Comparison of ENCODE assay signal across 21 mouse cellular contexts in genomic region chr1:189575525-189576240, GRCm38 (mm10).
DNase-seq lines count a peak whose midpoint lies in the region; ATAC-seq lines count a peak whose summit lies in the region.
"Had no signal": no experiment of that assay in that cellular context is flagged by ENCODE, and none has a peak within 500 bp of the region (broad histone marks: within the 10 kb centered on the region; RNA-seq: fewer than 3 reads in every experiment).

No protein-coding gene starts in this region.

- no peaks in the 10 kb centered on the region; the same call in 1 of the 2 replicates for H3K4me1 ChIP-seq in heart, embryonic 11.5 days (ENCODE audit: control insufficient read depth, insufficient read depth, low read length)
- peaks cover 5% of the 10 kb centered on the region; the same call in 1 of the 2 replicates for H3K4me1 ChIP-seq in kidney, embryonic 16.5 days (ENCODE audit: insufficient read depth, low read length)
- 0 out of 2 replicates have a peak, but pooled peaks cover 7% of the 10 kb centered on the region for H3K4me1 ChIP-seq in heart, embryonic 13.5 days
- H3K4me1 ChIP-seq in hindbrain, embryonic 12.5 days = no peaks in the 10 kb centered on the region
- H3K4me1 ChIP-seq: liver, embryonic 13.5 days; megakaryocyte, embryonic 14.5 days; midbrain, embryonic 13.5 days had no signal

- DNase-seq in heart, adult 11 months = peak; percentile 95
- DNase-seq in kidney, adult 8-10 months = no peak
- peak; percentile 4 to 25 for DNase-seq in heart, postnatal 36 days
- no peak for DNase-seq in left cerebral cortex, adult 11 months (ENCODE audit: low spot score)
- DNase-seq: adrenal gland, postnatal 25 days; cerebellum, adult 8-10 months; liver, embryonic 13.5 days; right cerebral cortex, postnatal 25 days; thymus, postnatal 25 days had no signal

- no peaks in the 10 kb centered on the region for H3K27me3 ChIP-seq in heart, embryonic 11.5 days (ENCODE audit: control insufficient read depth, insufficient read depth, low read length)
- H3K27me3 ChIP-seq in kidney, embryonic 16.5 days (ENCODE audit: insufficient read depth, low read length) = no peaks in the 10 kb centered on the region
- H3K27me3 ChIP-seq in heart, embryonic 13.5 days (replicated peaks) = no peaks in the 10 kb centered on the region; the same call in 1 of the 2 replicates
- H3K27me3 ChIP-seq in hindbrain, embryonic 12.5 days = no peaks in the 10 kb centered on the region
- H3K27me3 ChIP-seq: heart, embryonic 15.5 days; liver, embryonic 13.5 days; megakaryocyte, embryonic 14.5 days; midbrain, embryonic 13.5 days had no signal

- ATAC-seq in heart, embryonic 11.5 days (replicated peaks; ENCODE audit: insufficient number of reproducible peaks, low FRiP score, low TSS enrichment) = no peak
- ATAC-seq in kidney, embryonic 16.5 days (ENCODE audit: low FRiP score, low TSS enrichment) = no peak
- no peak for ATAC-seq in heart, embryonic 13.5 days (ENCODE audit: extremely low read depth, insufficient number of reproducible peaks, low FRiP score, low TSS enrichment)
- no peak for ATAC-seq in hindbrain, embryonic 12.5 days (ENCODE audit: low FRiP score)
- ATAC-seq: forebrain, embryonic 14.5 days; inflammation-experienced regulatory T-cells, adult 6 months; midbrain, embryonic 13.5 days had no signal

- intact Hi-C loops in heart, postnatal 36 days (cut with DNase I) = loop anchor here (10.0 kb wide), 2 partner anchors 231 to 261 kb away; no protein-coding TSS in a partner anchor

- H3K4me3 ChIP-seq in heart, embryonic 11.5 days (ENCODE audit: low read depth, low read length) = no peak overlapping the region
- no peak overlapping the region for H3K4me3 ChIP-seq in kidney, embryonic 16.5 days (ENCODE audit: low read length)
- H3K4me3 ChIP-seq in heart, embryonic 13.5 days = no peak overlapping the region
- H3K4me3 ChIP-seq in hindbrain, embryonic 12.5 days = no peak overlapping the region
- H3K4me3 ChIP-seq: heart, embryonic 15.5 days; left cerebral cortex, adult 2 months; liver, embryonic 13.5 days; megakaryocyte, embryonic 14.5 days; midbrain, embryonic 13.5 days had no signal

- no peak overlapping the region for H3K27ac ChIP-seq in heart, embryonic 11.5 days (ENCODE audit: low read depth, low read length)
- H3K27ac ChIP-seq in kidney, embryonic 16.5 days (ENCODE audit: low read length) = peak overlapping the region; percentile 70
- peak overlapping the region; percentile 22; the same call in 1 of the 2 replicates for H3K27ac ChIP-seq in heart, embryonic 13.5 days (replicated peaks)
- no peak overlapping the region for H3K27ac ChIP-seq in hindbrain, embryonic 12.5 days
- H3K27ac ChIP-seq: hindbrain, embryonic 14.5 days; left cerebral cortex, adult 2 months; liver, embryonic 13.5 days; midbrain, embryonic 13.5 days had no signal

- no peak overlapping the region for H3K4me2 ChIP-seq in heart, embryonic 11.5 days
- no peak overlapping the region for H3K4me2 ChIP-seq in kidney, embryonic 16.5 days (replicated peaks; ENCODE audit: low read depth, low read length)
- no peak overlapping the region for H3K4me2 ChIP-seq in heart, embryonic 13.5 days
- no peak overlapping the region for H3K4me2 ChIP-seq in hindbrain, embryonic 12.5 days (replicated peaks)
- H3K4me2 ChIP-seq: heart, embryonic 15.5 days; hindbrain, embryonic 14.5 days; liver, embryonic 13.5 days; lung, embryonic 14.5 days; midbrain, embryonic 13.5 days had no signal

- 73% methylated on average over 10 of the region's 10 CpGs for WGBS in heart, embryonic 11.5 days (ENCODE audit: insufficient replicate concordance)
- whole genome bisulfite sequencing in kidney, embryonic 16.5 days = 81% methylated on average over 10 of the region's 10 CpGs
- WGBS in heart, embryonic 13.5 days = 67% methylated on average over 10 of the region's 10 CpGs
- 94% methylated on average over 10 of the region's 10 CpGs for WGBS in hindbrain, embryonic 12.5 days

- no peaks in the 10 kb centered on the region for H3K36me3 ChIP-seq in heart, embryonic 11.5 days (ENCODE audit: control insufficient read depth, insufficient read depth, low read length)
- no peaks in the 10 kb centered on the region for H3K36me3 ChIP-seq in kidney, embryonic 16.5 days (ENCODE audit: insufficient read depth, low read length)
- H3K36me3 ChIP-seq in heart, embryonic 13.5 days = no peaks in the 10 kb centered on the region
- H3K36me3 ChIP-seq in hindbrain, embryonic 12.5 days = no peaks in the 10 kb centered on the region
- H3K36me3 ChIP-seq: heart, embryonic 15.5 days; liver, embryonic 13.5 days; midbrain, embryonic 13.5 days had no signal

- H3K9me3 ChIP-seq in heart, embryonic 11.5 days (replicated peaks; ENCODE audit: control insufficient read depth, low read length) = no peaks in the 10 kb centered on the region
- 0 out of 2 replicates have a peak, but pooled peaks cover 5% of the 10 kb centered on the region for H3K9me3 ChIP-seq in kidney, embryonic 16.5 days (ENCODE audit: low read length)
- no peaks in the 10 kb centered on the region for H3K9me3 ChIP-seq in heart, embryonic 13.5 days
- no peaks in the 10 kb centered on the region; the same call in 1 of the 2 replicates for H3K9me3 ChIP-seq in hindbrain, embryonic 12.5 days (replicated peaks)
- H3K9me3 ChIP-seq: heart, embryonic 15.5 days; liver, embryonic 13.5 days; midbrain, embryonic 13.5 days had no signal

- no peak overlapping the region for H3K9ac ChIP-seq in heart, embryonic 11.5 days (ENCODE audit: low read depth, low read length)
- H3K9ac ChIP-seq in kidney, embryonic 16.5 days (replicated peaks; ENCODE audit: low read length) = no peak overlapping the region
- H3K9ac ChIP-seq in heart, embryonic 13.5 days = no peak overlapping the region
- H3K9ac ChIP-seq in hindbrain, embryonic 12.5 days = no peak overlapping the region
- H3K9ac ChIP-seq: heart, embryonic 15.5 days; hindbrain, embryonic 14.5 days; liver, embryonic 13.5 days; lung, embryonic 14.5 days; midbrain, embryonic 13.5 days had no signal

Comparison
In these comparisons a context has a peak if more than half of its experiments do, and no peak if none do; other contexts are left out.
1. H3K27ac ChIP-seq: peak in kidney, embryonic 16.5 days (single experiment) and heart, embryonic 13.5 days (single experiment); none in heart, embryonic 11.5 days (single experiment) and hindbrain, embryonic 12.5 days (single experiment).
2. DNase-seq: peak in heart, adult 11 months (single experiment) and heart, postnatal 36 days (2 of 2); none in kidney, adult 8-10 months (0 of 2) and left cerebral cortex, adult 11 months (single experiment).